8 mouse cellular contexts compared by ENCODE assay signal in genomic region chr17:87798423-87798941, GRCm38 (mm10). TPM values are rescaled to one million over a fixed set of nuclear protein-coding genes. Genes with fewer than 3 reads are reported as not detected.
DNase-seq lines count a peak whose midpoint lies in the region; ATAC-seq and TF ChIP-seq lines count a peak whose summit lies in the region.

No protein-coding gene starts in this region.

- TF ChIP-seq POLR2A in cerebellum, adult 2 months (IDR thresholded peaks at IDR 0.05; ENCODE audit: borderline replicate concordance, insufficient read depth, low read length), result peak; percentile 80; the same call in 1 of the 2 replicates

- no peaks in the 10 kb centered on the region for H3K27me3 ChIP-seq in cerebellum, adult 2 months (ENCODE audit: control insufficient read depth, insufficient read depth, low read length)
- H3K27me3 ChIP-seq in forebrain, postnatal 0 days (ENCODE audit: insufficient read depth, low read length), result peaks cover 51% of the 10 kb centered on the region
- H3K27me3 ChIP-seq in liver, embryonic 13.5 days, result peaks cover 58% of the 10 kb centered on the region
- peaks cover 55% of the 10 kb centered on the region for H3K27me3 ChIP-seq in neural tube, embryonic 11.5 days (ENCODE audit: control insufficient read depth, insufficient read depth, low read length)

- peak; percentile 21 to 48 for DNase-seq in heart, adult 18-20 months
- DNase-seq in heart, adult 8-10 months (ENCODE audit: low spot score), result no peak
- peak; percentile 87 to 91 for DNase-seq in cerebellum, adult 2 months
- no peak for DNase-seq in forebrain, postnatal 0 days
- peak; percentile 12 for DNase-seq in induced T-regulatory cell, adult 2 months (ENCODE audit: low read depth)
- peak; percentile 27 for DNase-seq in liver, embryonic 13.5 days
- peak; percentile 76 for DNase-seq in neural tube, embryonic 11.5 days (ENCODE audit: low spot score)
- peak; percentile 41 to 43 for DNase-seq in thymus, postnatal 36 days

- peak; percentile 16 for ATAC-seq in forebrain, postnatal 0 days
- ATAC-seq in liver, embryonic 13.5 days (ENCODE audit: low read depth), result peak; percentile 53; the same call in 1 of the 2 replicates
- peak; percentile 46 for ATAC-seq in neural tube, embryonic 11.5 days (ENCODE audit: insufficient read depth, low FRiP score, low TSS enrichment)

- H3K4me3 ChIP-seq in cerebellum, adult 2 months (replicated peaks; ENCODE audit: insufficient read depth, low read depth, low read length), result peak overlapping the region; percentile 61
- peak overlapping the region; percentile 56 for H3K4me3 ChIP-seq in forebrain, postnatal 0 days (ENCODE audit: low read depth, low read length)
- H3K4me3 ChIP-seq in liver, embryonic 13.5 days (replicated peaks), result peak overlapping the region; percentile 48
- H3K4me3 ChIP-seq in neural tube, embryonic 11.5 days (ENCODE audit: low read depth, low read length), result peak overlapping the region; percentile 49

- TF ChIP-seq CTCF in cerebellum, adult 2 months (IDR thresholded peaks at IDR 0.05; ENCODE audit: borderline replicate concordance, insufficient read depth, low read depth, low read length), result no peak
- no peak for TF ChIP-seq CTCF in forebrain, postnatal 0 days (IDR thresholded peaks at IDR 0.05; ENCODE audit: low read depth)

- no peaks in the 10 kb centered on the region for H3K36me3 ChIP-seq in forebrain, postnatal 0 days (ENCODE audit: insufficient read depth)
- no peaks in the 10 kb centered on the region for H3K36me3 ChIP-seq in liver, embryonic 13.5 days
- H3K36me3 ChIP-seq in neural tube, embryonic 11.5 days (ENCODE audit: control insufficient read depth, insufficient read depth, low read length), result no peaks in the 10 kb centered on the region

- H3K9ac ChIP-seq in forebrain, postnatal 0 days, result no peak overlapping the region; the same call in 1 of the 2 replicates
- H3K9ac ChIP-seq in liver, embryonic 13.5 days, result no peak overlapping the region
- H3K9ac ChIP-seq in neural tube, embryonic 11.5 days (ENCODE audit: low read length), result no peak overlapping the region

- no peaks in the 10 kb centered on the region for H3K9me3 ChIP-seq in forebrain, postnatal 0 days (ENCODE audit: low read length)
- no peaks in the 10 kb centered on the region for H3K9me3 ChIP-seq in liver, embryonic 13.5 days (replicated peaks)
- no peaks in the 10 kb centered on the region for H3K9me3 ChIP-seq in neural tube, embryonic 11.5 days (ENCODE audit: control insufficient read depth, low read length)

- WGBS in cerebellum, adult 2 months, result 1% methylated on average over 39 of the region's 40 CpGs
- under 1% methylated on average over 38 of the region's 40 CpGs for WGBS in forebrain, postnatal 0 days
- under 1% methylated on average over 39 of the region's 40 CpGs for WGBS in liver, embryonic 13.5 days (ENCODE audit: insufficient replicate concordance)
- WGBS in neural tube, embryonic 11.5 days, result under 1% methylated on average over 30 of the region's 40 CpGs

- H3K4me1 ChIP-seq in cerebellum, adult 2 months (ENCODE audit: control insufficient read depth, insufficient read depth, low read length), result peaks cover 11% of the 10 kb centered on the region
- H3K4me1 ChIP-seq in forebrain, postnatal 0 days (ENCODE audit: insufficient read depth), result no peaks in the 10 kb centered on the region
- H3K4me1 ChIP-seq in liver, embryonic 13.5 days (replicated peaks), result peaks cover 12% of the 10 kb centered on the region
- peaks cover 20% of the 10 kb centered on the region for H3K4me1 ChIP-seq in neural tube, embryonic 11.5 days (ENCODE audit: control insufficient read depth, insufficient read depth, low read length)

- peak overlapping the region; percentile 94 for H3K4me2 ChIP-seq in forebrain, postnatal 0 days (ENCODE audit: low read depth)
- peak overlapping the region; percentile 63 for H3K4me2 ChIP-seq in liver, embryonic 13.5 days
- H3K4me2 ChIP-seq in neural tube, embryonic 11.5 days (ENCODE audit: low read depth), result peak overlapping the region; percentile 97

- H3K27ac ChIP-seq in cerebellum, adult 2 months (ENCODE audit: insufficient read depth, low read length), result peak overlapping the region; percentile 95
- H3K27ac ChIP-seq in forebrain, postnatal 0 days (ENCODE audit: low read depth, low read length), result no peak overlapping the region
- H3K27ac ChIP-seq in liver, embryonic 13.5 days, result no peak overlapping the region
- no peak overlapping the region for H3K27ac ChIP-seq in neural tube, embryonic 11.5 days (ENCODE audit: low read depth, low read length)

RNA-seq across cellular contexts. Expression of gene Kcnk12, which starts 0.7 kb away (rescaled TPM):
- not detected for total RNA-seq in heart, adult 18-20 months (2021)
- total RNA-seq in heart, adult 8-10 months (2022), result not detected
- 43.2 and 50.4 TPM in 2 replicates for polyA plus RNA-seq in cerebellum, adult 2 months (2012; rRNA removed)
- 6.9 and 7.9 TPM in 2 replicates for total RNA-seq in forebrain, postnatal 0 days (2014; rRNA removed)
- 3.3 and 4.5 TPM in 2 replicates for polyA plus RNA-seq in forebrain, postnatal 0 days (2015; fragmentation: Nextera tagmentation; extraction: Ambion mirVana)
- 0.41 and 0.52 TPM in 2 replicates for polyA plus RNA-seq in liver, embryonic 13.5 days (2015; fragmentation: Nextera tagmentation; extraction: Ambion mirVana)
- 0.31 and 0.39 TPM in 2 replicates for polyA plus RNA-seq in neural tube, embryonic 11.5 days (2014; fragmentation: Nextera tagmentation; extraction: Ambion mirVana)

Comparison
In these comparisons a context has a peak if more than half of its experiments do, and no peak if none do; other contexts are left out.
1. DNase-seq: peak in heart, adult 18-20 months (2 of 2), cerebellum, adult 2 months (2 of 2), induced T-regulatory cell, adult 2 months (single experiment), liver, embryonic 13.5 days (single experiment), neural tube, embryonic 11.5 days (single experiment) and thymus, postnatal 36 days (2 of 2); none in heart, adult 8-10 months (single experiment) and forebrain, postnatal 0 days (single experiment).
2. Peak in every context shown above with its lines, with median percentiles within 50 percentile points of each other: H3K4me3 ChIP-seq, ATAC-seq and H3K4me2 ChIP-seq.